Mouse (Mus musculus) bone marrow, adult 2 months (tissue): ENCODE measurements around the gene Pawr. TPM values are rescaled to one million over a fixed set of nuclear protein-coding genes. Genes with fewer than 3 reads are reported as not detected.
A peak's percentile ranks its signal among the peaks of the same experiment; 100 is the strongest.

Experiments
- H3K27ac ChIP-seq: fragments of 200-500 bp; 2 replicates; pipeline ENCODE4 v1.5.1; 2012; ENCODE audit warnings: low read depth, mild to moderate bottlenecking, control low read depth, inconsistent platforms, low read length; ENCODE audit not compliant: control insufficient read depth, poor library complexity, insufficient read depth
- H3K4me1 ChIP-seq: fragments of 200-500 bp; 2 replicates; pipeline ENCODE4 v1.6.1; 2011; ENCODE audit warnings: low read length; ENCODE audit not compliant: control insufficient read depth, insufficient read depth
- H3K4me3 ChIP-seq: fragments of 200-500 bp; replicated peaks from 2 replicates; pipeline ENCODE3; 2011; ENCODE audit warnings: mild to moderate bottlenecking, low read depth, low read length, control low read depth; ENCODE audit not compliant: control insufficient read depth
- CTCF ChIP-seq: fragments of 200-500 bp; IDR thresholded peaks from 2 replicates; pipeline ENCODE4 v1.5.1; 2011; ENCODE audit warnings: low read length, control low read depth; ENCODE audit not compliant: control insufficient read depth, insufficient read depth
- POLR2A ChIP-seq: fragments of 200-500 bp; IDR thresholded peaks from 2 replicates; pipeline ENCODE4 v1.6.1; 2011; ENCODE audit warnings: low read depth, mild to moderate bottlenecking, control low read depth, low read length, borderline replicate concordance; ENCODE audit not compliant: control insufficient read depth
- WGBS: fragments of 180-500 bp; shearing (Covaris S2); methylation state at CpG from one replicate; pipeline ENCODE4 v1.1.7; 2018; 5-methylcytosine and 5-hydroxymethylcytosine counted together
- polyA plus RNA-seq: library from polyadenylated mRNA; stranded (reverse); fragments of >200 nt; gene quantifications from 2 replicates; pipeline ENCODE4 v1.2.4, GENCODE M21; 2011; ENCODE audit warnings: low replicate concordance; ENCODE audit not compliant: missing spikeins, insufficient read depth, insufficient read length

The Pawr gene
- 3.1 and 6.8 TPM in 2 replicates for polyA plus RNA-seq

DNA sequence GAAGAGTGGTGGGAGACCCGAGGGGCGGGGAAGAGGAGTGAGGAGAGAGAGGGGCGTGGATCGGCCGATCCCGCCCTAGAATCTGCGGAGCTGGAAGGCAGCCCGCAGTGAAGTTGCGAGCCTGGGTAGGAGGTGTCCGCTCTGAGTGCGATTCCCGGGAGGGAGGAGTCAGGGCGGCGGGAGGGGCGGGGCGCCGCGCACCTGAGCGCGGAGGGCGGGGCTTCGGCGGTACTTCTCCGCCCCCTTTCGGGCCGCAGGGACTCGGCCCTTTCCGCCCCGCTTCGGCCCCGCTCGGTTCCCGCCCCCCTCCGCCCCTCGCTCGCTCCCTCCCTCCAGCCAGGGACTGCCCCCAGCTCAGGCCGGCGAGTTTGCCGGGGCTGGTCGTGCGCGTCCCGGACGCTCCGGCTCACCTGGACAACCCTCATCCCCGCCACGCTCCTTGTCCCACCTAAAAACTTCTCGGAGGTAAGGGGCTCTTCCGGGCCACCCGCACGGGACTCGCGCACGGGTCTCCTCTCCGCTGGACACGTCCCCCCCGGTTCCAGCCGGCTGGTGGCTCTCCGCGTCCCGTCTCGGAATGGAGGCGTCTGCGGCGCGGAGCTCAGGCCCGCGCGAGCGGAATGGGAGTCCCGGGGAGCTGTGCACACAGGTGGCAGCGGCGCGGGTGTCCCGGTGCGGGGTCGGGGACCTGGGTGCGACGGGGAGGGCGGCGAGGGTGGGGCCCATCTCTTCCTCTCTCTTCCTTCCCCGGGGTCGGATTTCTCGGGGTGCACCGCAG, at the start of gene Pawr:
TSS of gene Pawr (plus strand) at position 338 of the 778 bp plus-strand sequence.
- H3K4me1 ChIP-seq: no peaks in the 10 kb centered on the region
- no peak within 1 kb of the TSS for H3K27ac ChIP-seq
- TF ChIP-seq POLR2A (no peak), CTCF (no peak)
- under 1% methylated on average over 72 of the region's 85 CpGs for WGBS
- peak within 1 kb of the TSS; percentile 1 for H3K4me3 ChIP-seq

DNA sequence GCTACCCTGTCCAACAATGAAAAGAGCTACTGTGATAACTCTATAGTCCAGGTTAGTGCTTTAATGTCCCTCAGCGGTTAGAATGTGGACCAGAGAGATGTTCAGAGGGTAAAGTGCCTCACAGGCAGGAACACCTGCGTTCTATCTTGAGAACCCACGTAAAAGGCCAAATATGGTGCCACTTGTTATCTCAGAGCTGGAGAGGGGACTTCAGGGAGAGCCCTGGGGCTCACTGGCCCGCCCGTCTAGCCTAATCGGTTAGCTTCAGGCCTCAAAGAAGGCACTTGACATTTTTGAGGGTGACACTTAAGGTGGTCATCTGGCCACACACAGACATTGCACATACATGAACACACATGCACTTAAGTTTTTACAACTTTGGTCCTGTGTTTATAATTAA, 49.6 kb upstream of the Pawr start:
- TF ChIP-seq POLR2A: no peak
- TF ChIP-seq CTCF: no peak
- no peak overlapping the region for H3K27ac ChIP-seq
- H3K4me1 ChIP-seq: no peaks in the 10 kb centered on the region; the same call in 1 of the 2 replicates
- H3K4me3 ChIP-seq: no peak overlapping the region
- WGBS: 89% methylated on average over 6 of the region's 6 CpGs

DNA sequence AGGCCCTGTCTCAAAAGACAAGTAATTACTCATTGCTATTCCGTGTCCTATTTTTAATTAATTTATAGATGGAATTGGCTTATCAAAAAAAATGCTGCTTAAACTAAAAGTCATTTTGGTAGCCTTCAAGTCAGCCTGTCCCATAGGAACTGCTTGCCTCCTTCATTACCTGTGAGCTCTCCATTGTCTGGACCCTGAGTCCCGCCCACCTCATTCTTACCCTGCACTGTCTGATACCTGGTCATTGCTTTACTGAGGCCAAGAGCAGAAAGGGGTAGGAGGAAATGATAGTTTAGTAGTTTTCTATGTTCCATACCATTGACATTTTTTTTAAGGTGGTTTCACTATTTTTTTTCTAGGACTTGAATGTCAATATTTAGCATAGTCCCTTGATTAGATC, 48.5 kb upstream of the Pawr start:
- H3K4me1 ChIP-seq: no peaks in the 10 kb centered on the region; the same call in 1 of the 2 replicates
- TF ChIP-seq CTCF: no peak
- no peak for TF ChIP-seq POLR2A
- H3K27ac ChIP-seq: no peak overlapping the region
- WGBS: 83% methylated on average over 2 of the region's 2 CpGs
- no peak overlapping the region for H3K4me3 ChIP-seq

DNA sequence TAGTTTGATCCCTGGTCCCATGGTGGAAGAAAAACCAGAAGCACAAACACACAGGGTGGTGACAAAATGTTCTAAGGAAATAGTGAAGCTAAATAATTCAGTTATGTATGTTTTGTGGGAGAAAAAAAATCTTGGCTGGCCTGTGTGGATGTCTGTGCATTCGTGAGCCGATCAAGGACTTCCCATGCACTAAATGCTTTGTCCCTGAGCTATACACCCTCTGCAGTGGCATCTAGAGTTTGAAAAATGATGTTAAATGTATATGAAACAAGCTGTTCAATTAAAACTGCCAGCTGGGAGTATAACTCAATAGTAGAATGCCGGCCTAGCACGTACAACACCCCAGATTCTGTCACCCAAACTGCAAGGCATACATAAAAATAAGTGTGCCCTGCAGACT, 48.1 kb upstream of the Pawr start:
- H3K27ac ChIP-seq: no peak overlapping the region
- 85% methylated on average over 4 of the region's 4 CpGs for WGBS
- TF ChIP-seq CTCF (no peak), POLR2A (no peak)
- no peaks in the 10 kb centered on the region; the same call in 1 of the 2 replicates for H3K4me1 ChIP-seq
- H3K4me3 ChIP-seq: no peak overlapping the region

DNA sequence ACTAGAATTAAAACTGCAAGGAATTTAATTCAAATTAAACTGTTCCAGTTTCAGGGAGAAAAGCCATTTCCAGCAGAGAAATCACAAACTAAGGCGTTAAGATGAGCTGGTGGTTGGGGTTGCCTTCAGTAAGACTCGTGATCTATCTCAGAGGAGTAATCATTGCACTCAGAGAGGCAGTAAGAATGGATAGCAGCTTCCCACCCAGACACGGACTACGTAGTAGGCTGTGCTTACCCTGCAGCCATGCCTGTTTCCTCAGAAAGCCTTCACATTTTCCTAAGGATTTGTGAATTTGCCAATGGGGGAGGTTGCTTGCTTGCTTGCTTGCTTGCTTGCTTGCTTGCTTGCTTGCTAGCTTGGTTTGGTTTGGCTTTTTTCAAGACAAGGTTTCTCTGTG, 47.5 kb upstream of the Pawr start:
- 89% methylated on average over 4 of the region's 4 CpGs for WGBS
- TF ChIP-seq POLR2A (no peak), CTCF (no peak)
- H3K4me1 ChIP-seq: no peaks in the 10 kb centered on the region; the same call in 1 of the 2 replicates

DNA sequence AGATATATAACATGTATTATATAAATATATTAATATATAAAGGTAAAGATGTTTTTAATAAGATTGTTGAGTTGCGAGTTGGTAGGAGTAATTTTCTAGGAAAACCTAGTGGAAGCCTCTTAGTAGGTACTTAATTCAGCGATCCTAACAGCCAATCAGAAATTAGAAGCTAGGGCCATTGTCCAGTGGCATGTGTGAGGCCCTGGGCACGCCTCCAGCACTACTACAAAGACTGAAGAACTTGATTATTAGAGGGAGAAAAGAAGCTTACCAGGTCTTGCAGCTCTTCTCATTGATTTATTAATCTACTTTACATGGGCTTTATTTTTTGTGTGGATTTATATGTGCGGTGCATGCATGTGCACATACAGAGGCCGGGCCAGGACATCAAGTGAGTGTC, 46.9 kb upstream of the Pawr start:
- Histone ChIP-seq H3K4me1 (no peaks in the 10 kb centered on the region; the same call in 1 of the 2 replicates), H3K4me3 (no peak overlapping the region), H3K27ac (no peak overlapping the region)
- TF ChIP-seq POLR2A (no peak), CTCF (no peak)
- 84% methylated on average over 5 of the region's 5 CpGs for WGBS

More for the DNA sequence above, 47.5 kb upstream of the Pawr start:
- Histone ChIP-seq H3K27ac (no peak overlapping the region), H3K4me3 (no peak overlapping the region)

DNA sequence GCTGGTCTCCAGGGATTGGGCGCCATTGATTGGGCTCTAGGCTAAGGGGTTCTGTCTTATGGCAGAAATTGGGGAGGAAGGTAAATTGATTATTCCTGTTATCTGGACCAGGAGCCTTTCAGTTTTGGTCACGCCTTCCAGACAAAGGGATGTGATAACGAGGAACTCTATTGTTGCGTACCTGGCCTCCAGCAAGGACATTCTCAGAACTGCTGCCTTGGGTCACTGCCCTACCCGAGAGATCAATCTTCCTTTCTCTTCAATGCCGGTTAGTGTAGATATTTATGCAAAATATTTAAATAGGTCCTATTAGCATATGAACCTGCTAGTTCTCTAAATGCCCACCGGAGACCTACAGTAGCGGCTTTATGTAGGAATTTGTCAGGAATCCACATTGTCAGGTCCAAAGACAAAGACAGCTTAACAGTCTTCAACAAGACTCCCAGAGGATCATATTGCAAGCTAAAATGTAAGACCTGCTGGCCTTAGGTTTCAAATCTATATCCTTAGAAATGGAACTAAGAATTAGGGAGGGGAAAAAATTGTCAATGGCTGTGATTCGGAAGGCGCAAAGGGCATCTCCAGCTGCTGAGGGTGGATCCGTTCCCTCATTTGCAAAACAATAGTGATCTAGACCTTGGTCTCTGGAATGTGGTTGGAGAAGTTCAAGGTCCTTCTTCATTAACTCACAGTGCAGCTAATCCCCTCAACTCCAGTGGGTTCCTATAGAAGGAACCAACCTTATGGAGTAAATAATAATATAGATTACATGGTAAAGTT, 45.1 kb upstream of the Pawr start:
- TF ChIP-seq POLR2A (no peak), CTCF (no peak)
- no peak overlapping the region for H3K4me3 ChIP-seq
- 82% methylated on average over 11 of the region's 11 CpGs for WGBS

DNA sequence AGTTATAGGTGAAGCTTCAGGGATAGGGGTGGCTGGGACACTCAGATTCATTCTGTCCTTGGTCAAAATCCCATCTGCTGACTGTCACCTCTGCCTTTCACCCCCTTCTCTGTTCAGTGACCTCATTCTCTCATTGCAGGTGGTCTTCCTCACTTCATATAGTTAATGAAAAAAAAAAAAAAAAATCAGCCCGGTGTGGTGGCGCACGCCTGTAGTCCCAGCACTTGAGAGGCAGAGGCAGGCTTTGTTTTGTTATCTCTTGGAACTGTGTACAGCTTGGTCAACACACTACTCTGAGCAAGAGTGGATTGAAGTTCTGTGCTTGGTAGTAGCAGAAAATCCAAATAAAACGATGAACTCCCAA, 44.5 kb upstream of the Pawr start:
- no peak overlapping the region for H3K4me3 ChIP-seq
- 85% methylated on average over 4 of the region's 4 CpGs for WGBS
- TF ChIP-seq POLR2A (no peak), CTCF (no peak)
- H3K4me1 ChIP-seq: no peaks in the 10 kb centered on the region; the same call in 1 of the 2 replicates
- no peak overlapping the region for H3K27ac ChIP-seq

More for the DNA sequence above, 45.1 kb upstream of the Pawr start:
- Histone ChIP-seq H3K27ac (no peak overlapping the region), H3K4me1 (no peaks in the 10 kb centered on the region; the same call in 1 of the 2 replicates)
